Mouse (Mus musculus) forebrain, embryonic 12.5 days (tissue): ENCODE data around the gene Nupr1. TPM values are rescaled to one million over a fixed set of nuclear protein-coding genes. Genes with fewer than 3 reads are reported as not detected.

ENCODE experiments used
- ATAC-seq: fragments of 200-750 bp; cut with Nextera tagmentation; 2 replicates; pipeline ENCODE4 v1.8.0; 2017; ENCODE audit warnings: moderate TSS enrichment; ENCODE audit not compliant: low FRiP score
- H3K27ac ChIP-seq: fragments of 300-500 bp; sonication (generic); 2 replicates; pipeline ENCODE4 v1.5.1; 2016; ENCODE audit warnings: mild to moderate bottlenecking
- H3K27me3 ChIP-seq: fragments of 300-500 bp; sonication (generic); 2 replicates; pipeline ENCODE4 v1.6.1; 2016; ENCODE audit warnings: mild to moderate bottlenecking
- H3K36me3 ChIP-seq: fragments of 300-500 bp; sonication (generic); replicated peaks from 2 replicates; pipeline ENCODE4 v1.6.1; 2016; ENCODE audit warnings: mild to moderate bottlenecking
- H3K4me1 ChIP-seq: fragments of 300-500 bp; sonication (generic); 2 replicates; pipeline ENCODE4 v1.6.1; 2016
- H3K4me2 ChIP-seq: fragments of 300-500 bp; sonication (generic); 2 replicates; pipeline ENCODE4 v1.6.1; 2016; ENCODE audit warnings: mild to moderate bottlenecking, moderate library complexity
- H3K4me3 ChIP-seq: fragments of 300-500 bp; sonication (generic); replicated peaks from 2 replicates; pipeline ENCODE4 v1.5.1; 2016; ENCODE audit warnings: mild to moderate bottlenecking
- H3K9ac ChIP-seq: fragments of 300-500 bp; sonication (generic); 2 replicates; pipeline ENCODE4 v1.6.1; 2016; ENCODE audit warnings: mild to moderate bottlenecking
- H3K9me3 ChIP-seq: fragments of 300-500 bp; sonication (generic); 2 replicates; pipeline ENCODE4 v1.6.1; 2016
- WGBS: fragments of 180-500 bp; shearing (Covaris S2); methylation state at CpG from one replicate; pipeline ENCODE4 v1.1.7; 2016; 5-methylcytosine and 5-hydroxymethylcytosine counted together
- polyA plus RNA-seq: library from polyadenylated mRNA; unstranded; fragments of >200 nt; fragmentation: Nextera tagmentation; extraction: Ambion mirVana; gene quantifications from 2 replicates; pipeline ENCODE4 v1.2.1, GENCODE M21; 2016

Nupr1 gene
- polyA plus RNA-seq, 1 experiment from 2014 or later: 3.8 TPM

GRCm38 (mm10) chr7:126636733-126637520 is 6.3 kb upstream of the Nupr1 start:
- ATAC-seq: no peak
- Histone ChIP-seq H3K27me3 (0 out of 2 replicates have a peak, but pooled peaks cover 5% of the 10 kb centered on the region), H3K4me2 (no peak overlapping the region), H3K4me3 (no peak overlapping the region), H3K36me3 (no peaks in the 10 kb centered on the region), H3K4me1 (no peaks in the 10 kb centered on the region), H3K9me3 (no peaks in the 10 kb centered on the region), H3K9ac (no peak overlapping the region), H3K27ac (no peak overlapping the region)
- WGBS: 25% methylated on average over 4 of the region's 4 CpGs

GRCm38 (mm10) chr7:126635375-126635774 is 4.7 kb upstream of the Nupr1 start:
- H3K9me3 ChIP-seq: no peaks in the 10 kb centered on the region
- no peak overlapping the region for H3K4me3 ChIP-seq
- no peaks in the 10 kb centered on the region for H3K4me1 ChIP-seq
- H3K27me3 ChIP-seq: 0 out of 2 replicates have a peak, but pooled peaks cover 5% of the 10 kb centered on the region
- H3K9ac ChIP-seq: no peak overlapping the region
- H3K36me3 ChIP-seq: no peaks in the 10 kb centered on the region
- no peak for ATAC-seq
- no peak overlapping the region for H3K4me2 ChIP-seq
- no peak overlapping the region for H3K27ac ChIP-seq

GRCm38 (mm10) chr7:126632478-126632877 is 1.8 kb upstream of the Nupr1 start:
- H3K4me1 ChIP-seq: no peaks in the 10 kb centered on the region
- ATAC-seq: no peak
- 78% methylated on average over 2 of the region's 2 CpGs for WGBS
- no peaks in the 10 kb centered on the region for H3K36me3 ChIP-seq
- no peak overlapping the region for H3K4me2 ChIP-seq
- H3K27me3 ChIP-seq: 0 out of 2 replicates have a peak, but pooled peaks cover 5% of the 10 kb centered on the region
- no peak overlapping the region for H3K27ac ChIP-seq
- H3K4me3 ChIP-seq: no peak overlapping the region
- H3K9ac ChIP-seq: no peak overlapping the region
- no peaks in the 10 kb centered on the region for H3K9me3 ChIP-seq

- Histone ChIP-seq H3K4me1 (no peaks in the 10 kb centered on the region), H3K27me3 (no peaks in the 10 kb centered on the region), H3K27ac (no peak overlapping the region), H3K9ac (no peak overlapping the region), H3K4me2 (no peak overlapping the region), H3K36me3 (no peaks in the 10 kb centered on the region), H3K9me3 (no peaks in the 10 kb centered on the region), H3K4me3 (no peak overlapping the region)
- ATAC-seq: no peak
- WGBS: 29% methylated on average over 3 of the region's 3 CpGs
These were observed 746 bp downstream of the Nupr1 start for GRCm38 (mm10) chr7:126629915-126630314.

DNA sequence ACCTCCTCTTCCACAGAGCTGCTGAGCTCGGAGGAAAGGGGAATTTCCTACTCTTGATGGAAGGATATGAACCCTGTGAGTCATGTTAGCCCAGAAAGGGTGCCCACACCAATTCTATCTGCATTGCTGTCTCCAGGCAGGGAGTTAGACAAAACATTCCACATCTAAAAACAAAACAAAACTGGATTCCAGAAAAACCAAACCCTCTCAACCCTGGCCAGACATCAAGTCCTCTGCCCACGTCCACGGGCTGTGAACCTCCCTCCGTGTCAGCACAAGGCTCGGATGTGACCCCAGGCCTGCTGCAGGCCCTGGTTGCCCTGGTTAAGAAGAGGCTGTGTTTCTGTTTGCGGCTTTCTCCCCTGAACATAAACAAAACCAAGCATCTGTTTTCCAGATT is 2.5 kb downstream of the Nupr1 start:
- Histone ChIP-seq H3K9me3 (no peaks in the 10 kb centered on the region), H3K27ac (no peak overlapping the region), H3K4me2 (no peak overlapping the region), H3K27me3 (no peaks in the 10 kb centered on the region), H3K4me3 (no peak overlapping the region), H3K9ac (no peak overlapping the region), H3K36me3 (no peaks in the 10 kb centered on the region), H3K4me1 (peaks cover 2% of the 10 kb centered on the region; the same call in 1 of the 2 replicates)
- ATAC-seq: no peak
- WGBS: 74% methylated on average over 6 of the region's 6 CpGs

DNA sequence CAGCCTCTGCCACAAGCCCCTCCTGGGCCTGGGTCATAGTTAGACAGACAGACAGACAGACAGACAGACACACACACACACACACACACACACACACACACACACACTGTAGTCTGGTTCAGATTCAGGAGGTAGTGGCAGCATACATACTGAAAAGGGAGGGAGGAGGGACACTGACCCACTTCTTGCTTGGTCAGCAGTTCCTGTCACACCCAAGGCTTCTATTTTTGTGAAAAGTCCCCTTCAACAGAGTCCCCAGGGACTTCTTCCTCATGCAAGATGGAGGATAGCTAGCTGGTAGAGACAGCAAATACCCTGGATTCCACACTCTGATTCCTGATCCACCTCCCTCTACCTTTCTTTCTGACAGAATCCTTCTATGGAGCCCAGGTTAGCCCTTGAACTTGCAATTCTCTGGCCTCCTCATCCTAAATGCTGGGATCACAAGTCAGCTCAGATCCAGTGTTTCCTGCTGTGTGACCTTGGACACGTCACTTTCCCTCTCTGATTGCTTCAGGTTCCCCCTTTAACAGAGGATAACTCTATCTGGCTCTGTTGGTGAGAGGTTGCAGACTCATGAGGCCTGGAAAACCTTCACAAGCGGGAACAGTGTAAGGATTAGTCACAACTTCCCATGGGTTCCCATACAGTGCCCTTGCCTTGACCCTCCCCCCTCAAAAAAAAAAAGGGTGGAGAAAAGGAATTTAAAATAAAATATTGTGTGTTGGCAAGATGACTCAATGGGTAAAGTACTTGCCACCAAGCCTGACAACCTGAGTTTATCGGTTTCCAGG is 4.7 kb downstream of the Nupr1 start:
- Histone ChIP-seq H3K27ac (no peak overlapping the region), H3K4me1 (peaks cover 5% of the 10 kb centered on the region; the same call in 1 of the 2 replicates), H3K9me3 (no peaks in the 10 kb centered on the region), H3K4me2 (no peak overlapping the region), H3K9ac (no peak overlapping the region), H3K27me3 (no peaks in the 10 kb centered on the region), H3K4me3 (no peak overlapping the region), H3K36me3 (no peaks in the 10 kb centered on the region)
- 79% methylated on average over 3 of the region's 3 CpGs for WGBS
- ATAC-seq: no peak

GRCm38 (mm10) chr7:126625369-126625768 is 5.3 kb downstream of the Nupr1 start:
- no peak overlapping the region for H3K27ac ChIP-seq
- H3K9ac ChIP-seq: no peak overlapping the region
- 69% methylated on average over 6 of the region's 6 CpGs for WGBS

DNA sequence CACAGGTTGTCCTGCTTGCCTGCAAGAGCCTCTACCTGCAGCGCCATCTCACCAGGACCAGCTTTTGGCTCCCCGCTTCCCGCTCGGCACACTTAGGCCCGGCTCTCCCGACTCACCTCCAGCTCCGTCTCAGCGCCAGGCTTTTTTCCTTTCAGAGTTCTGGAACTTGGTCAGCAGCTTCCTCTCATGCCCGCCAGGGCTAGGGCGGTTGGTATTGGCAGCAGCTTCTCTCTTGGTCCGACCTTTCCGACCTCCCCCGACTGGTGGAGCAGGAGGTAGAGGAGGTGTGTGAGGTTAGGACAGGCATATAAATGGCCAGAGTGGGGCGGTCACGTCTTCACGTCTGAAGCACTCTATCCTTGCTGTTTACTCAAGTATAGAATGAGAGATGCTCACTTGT is 5.9 kb downstream of the Nupr1 start:
- Histone ChIP-seq H3K27me3 (no peaks in the 10 kb centered on the region), H3K4me3 (no peak overlapping the region), H3K9ac (no peak overlapping the region), H3K4me2 (no peak overlapping the region), H3K4me1 (peaks cover 5% of the 10 kb centered on the region; the same call in 1 of the 2 replicates), H3K36me3 (no peaks in the 10 kb centered on the region), H3K27ac (no peak overlapping the region), H3K9me3 (no peaks in the 10 kb centered on the region)
- no peak for ATAC-seq
- 75% methylated on average over 16 of the region's 16 CpGs for WGBS

More at GRCm38 (mm10) chr7:126625369-126625768, 5.3 kb downstream of the Nupr1 start:
- H3K4me3 ChIP-seq: no peak overlapping the region
- no peak overlapping the region for H3K4me2 ChIP-seq
- ATAC-seq: no peak
- H3K4me1 ChIP-seq: peaks cover 5% of the 10 kb centered on the region; the same call in 1 of the 2 replicates
- no peaks in the 10 kb centered on the region for H3K9me3 ChIP-seq
- H3K27me3 ChIP-seq: no peaks in the 10 kb centered on the region
- H3K36me3 ChIP-seq: no peaks in the 10 kb centered on the region

DNA sequence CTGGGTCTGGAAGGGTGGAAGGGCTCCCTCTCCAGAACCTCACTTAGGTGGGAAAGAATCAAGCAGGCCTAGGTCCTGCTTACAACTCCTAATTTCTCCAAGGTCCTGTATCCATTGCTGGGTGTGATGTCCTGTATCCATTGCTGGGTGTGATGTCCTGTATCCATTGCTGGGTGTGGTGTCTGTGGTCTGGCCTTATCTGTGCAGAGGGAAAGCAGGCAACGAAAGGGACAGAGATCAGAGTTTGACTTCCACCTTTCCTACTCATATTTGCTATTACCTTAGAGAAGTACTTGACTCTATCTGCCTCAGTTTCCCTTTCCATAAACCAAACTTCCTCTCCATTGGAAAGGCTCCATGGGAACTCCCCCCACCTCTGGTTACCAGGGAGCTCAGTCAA is 7.3 kb downstream of the Nupr1 start:
- WGBS: 90% methylated on average over 1 of the region's 1 CpGs
- ATAC-seq: no peak
- Histone ChIP-seq H3K9me3 (no peaks in the 10 kb centered on the region), H3K36me3 (no peaks in the 10 kb centered on the region), H3K27me3 (no peaks in the 10 kb centered on the region), H3K27ac (no peak overlapping the region), H3K4me2 (no peak overlapping the region), H3K4me1 (peaks cover 5% of the 10 kb centered on the region; the same call in 1 of the 2 replicates), H3K9ac (no peak overlapping the region), H3K4me3 (no peak overlapping the region)

DNA sequence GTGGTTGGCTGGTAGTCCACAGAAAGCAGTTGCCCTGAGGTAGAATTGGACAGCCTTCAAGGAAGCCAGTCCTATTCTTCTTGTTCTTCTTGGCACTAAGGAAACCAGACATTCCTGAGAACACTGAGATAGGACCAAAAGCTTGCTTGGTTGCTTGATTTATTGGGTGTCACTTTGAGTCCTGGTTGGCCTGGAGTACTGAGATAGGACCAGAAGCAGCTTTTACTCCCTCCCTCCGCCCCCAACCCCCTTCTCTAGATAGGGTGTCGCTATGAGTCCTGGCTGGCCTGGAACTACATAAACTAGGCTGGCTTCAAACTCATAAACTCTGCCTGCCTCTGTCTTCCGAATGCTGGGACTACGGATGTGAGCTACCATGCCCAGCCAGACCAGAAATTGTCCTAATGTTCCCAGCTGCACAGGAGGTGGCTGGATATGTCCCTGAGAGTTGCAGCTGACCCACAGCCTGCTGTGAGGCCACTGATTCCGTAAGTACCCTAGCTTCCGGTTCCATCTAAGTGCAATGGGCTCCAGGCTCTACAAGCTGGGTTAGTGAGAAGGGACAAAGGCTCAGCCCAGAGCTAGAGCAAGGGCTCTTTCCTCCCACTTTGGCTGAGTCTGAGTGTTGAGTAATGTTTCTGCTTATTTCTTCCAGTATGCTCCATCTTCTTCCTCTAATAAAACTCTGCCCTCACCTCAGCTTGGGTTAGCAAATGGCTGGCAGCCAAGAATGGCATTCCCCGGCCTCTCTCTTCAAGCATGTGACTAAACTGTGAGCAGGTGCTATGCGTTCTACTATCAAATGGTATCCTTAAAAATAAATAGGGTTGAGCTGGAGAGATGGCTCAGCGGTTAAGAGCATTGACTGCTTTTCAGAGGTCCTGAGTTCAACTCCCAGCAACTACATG is 9.0 kb downstream of the Nupr1 start:
- H3K4me1 ChIP-seq: peaks cover 5% of the 10 kb centered on the region; the same call in 1 of the 2 replicates
- H3K27me3 ChIP-seq: no peaks in the 10 kb centered on the region; the same call in 1 of the 2 replicates
- no peak overlapping the region for H3K4me3 ChIP-seq
- H3K27ac ChIP-seq: no peak overlapping the region
- WGBS: 88% methylated on average over 9 of the region's 9 CpGs
- H3K4me2 ChIP-seq: no peak overlapping the region
- no peak for ATAC-seq
- no peaks in the 10 kb centered on the region for H3K9me3 ChIP-seq
- no peak overlapping the region for H3K9ac ChIP-seq
- no peaks in the 10 kb centered on the region for H3K36me3 ChIP-seq

DNA sequence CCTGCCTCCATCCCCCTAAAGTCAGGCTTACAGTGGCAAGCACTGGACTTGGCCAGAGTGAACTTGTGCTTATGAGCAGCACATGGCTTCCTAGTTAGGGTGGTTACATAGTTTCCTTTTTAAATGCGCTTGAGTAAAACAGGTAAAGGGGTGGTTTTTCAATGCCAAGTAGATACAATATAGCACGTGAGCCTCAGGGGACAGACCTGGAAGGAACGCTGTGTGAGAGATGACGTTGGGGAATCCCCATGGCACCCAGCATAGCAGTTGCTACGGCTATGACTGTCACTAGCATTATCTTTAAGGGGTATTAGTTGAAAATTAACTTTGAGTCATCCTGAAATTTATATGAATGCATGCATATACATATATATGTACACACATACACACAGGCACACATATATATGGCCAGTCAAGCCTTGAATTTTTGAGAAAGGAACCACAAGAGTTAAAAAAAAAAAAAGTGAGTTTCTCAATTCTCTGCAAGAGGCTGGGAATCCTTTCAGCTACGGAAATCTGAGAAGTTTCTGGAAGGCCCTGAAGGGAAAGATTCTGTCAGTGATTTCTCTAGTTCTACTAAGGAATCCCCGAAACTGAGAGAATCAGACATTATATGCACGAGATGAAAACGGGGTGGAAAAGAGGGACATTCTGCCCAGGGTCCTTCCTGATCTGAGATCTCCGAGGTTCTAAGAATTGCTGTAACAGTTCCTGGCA is 10.9 kb downstream of the Nupr1 start:
- WGBS: 80% methylated on average over 10 of the region's 10 CpGs
- H3K4me1 ChIP-seq: peaks cover 5% of the 10 kb centered on the region; the same call in 1 of the 2 replicates
- H3K4me3 ChIP-seq: no peak overlapping the region
- H3K4me2 ChIP-seq: no peak overlapping the region
- no peaks in the 10 kb centered on the region for H3K9me3 ChIP-seq
- H3K36me3 ChIP-seq: no peaks in the 10 kb centered on the region
- H3K27ac ChIP-seq: no peak overlapping the region
- ATAC-seq: no peak
- no peak overlapping the region for H3K9ac ChIP-seq
- H3K27me3 ChIP-seq: no peaks in the 10 kb centered on the region; the same call in 1 of the 2 replicates
